Mouse (Mus musculus) B cell, adult 62 days (primary cell): ENCODE data around the gene Tef. TPM values are rescaled to one million over a fixed set of nuclear protein-coding genes. Genes with fewer than 3 reads are reported as not detected.

Experiments
- total RNA-seq: library from RNA; stranded (reverse); gene quantifications from 4 replicates; pipeline ENCODE4 v1.2.4, GENCODE M21; 2023

The Tef gene
- total RNA-seq: 35.7 to 41.2 TPM (median 37.3 TPM) in 4 replicates

DNA sequence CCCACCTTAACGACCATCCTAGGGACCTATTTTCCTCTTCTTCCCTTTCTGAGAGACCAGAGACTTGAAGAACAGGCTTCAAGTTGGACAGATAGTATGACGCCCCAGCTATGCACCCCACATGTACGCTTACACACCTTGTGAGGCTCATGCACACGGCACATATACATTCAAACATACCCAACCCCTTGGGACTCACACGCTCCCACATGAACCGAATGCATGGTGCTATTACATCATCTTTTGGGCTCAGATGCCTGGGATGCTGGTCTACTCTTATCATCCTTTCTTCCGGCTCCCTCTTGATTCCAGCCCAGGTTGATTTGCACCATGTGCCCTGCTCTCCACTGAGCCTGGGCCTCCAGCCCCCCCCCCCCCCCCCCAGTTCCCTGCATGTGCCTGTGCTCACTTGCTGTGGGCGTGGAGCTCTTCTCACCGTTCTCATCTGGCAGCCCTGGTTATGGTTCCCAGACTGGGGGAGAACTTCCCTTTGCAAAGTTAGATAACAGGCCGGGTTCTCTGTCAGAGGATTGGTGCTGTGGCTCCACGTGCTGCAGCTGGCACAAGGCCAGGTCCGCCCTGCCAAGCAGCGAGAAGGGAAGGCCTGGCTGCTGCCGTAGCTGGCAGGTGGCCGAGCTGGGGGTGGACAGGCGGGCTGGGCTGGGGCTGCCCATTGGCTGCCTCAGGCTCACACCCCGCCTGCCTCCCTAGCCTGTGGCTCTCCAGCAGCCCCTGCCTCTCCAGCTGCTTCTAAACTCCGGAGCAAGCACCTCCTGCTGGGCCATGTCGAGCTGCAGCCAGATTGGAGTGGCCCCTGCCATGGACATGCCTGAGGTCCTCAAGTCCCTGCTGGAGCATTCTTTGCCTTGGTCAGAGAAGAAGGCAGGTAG lies at the start of gene Tef:
TSS of gene Tef (plus strand) at position 421 of the 890 bp plus-strand sequence.

DNA sequence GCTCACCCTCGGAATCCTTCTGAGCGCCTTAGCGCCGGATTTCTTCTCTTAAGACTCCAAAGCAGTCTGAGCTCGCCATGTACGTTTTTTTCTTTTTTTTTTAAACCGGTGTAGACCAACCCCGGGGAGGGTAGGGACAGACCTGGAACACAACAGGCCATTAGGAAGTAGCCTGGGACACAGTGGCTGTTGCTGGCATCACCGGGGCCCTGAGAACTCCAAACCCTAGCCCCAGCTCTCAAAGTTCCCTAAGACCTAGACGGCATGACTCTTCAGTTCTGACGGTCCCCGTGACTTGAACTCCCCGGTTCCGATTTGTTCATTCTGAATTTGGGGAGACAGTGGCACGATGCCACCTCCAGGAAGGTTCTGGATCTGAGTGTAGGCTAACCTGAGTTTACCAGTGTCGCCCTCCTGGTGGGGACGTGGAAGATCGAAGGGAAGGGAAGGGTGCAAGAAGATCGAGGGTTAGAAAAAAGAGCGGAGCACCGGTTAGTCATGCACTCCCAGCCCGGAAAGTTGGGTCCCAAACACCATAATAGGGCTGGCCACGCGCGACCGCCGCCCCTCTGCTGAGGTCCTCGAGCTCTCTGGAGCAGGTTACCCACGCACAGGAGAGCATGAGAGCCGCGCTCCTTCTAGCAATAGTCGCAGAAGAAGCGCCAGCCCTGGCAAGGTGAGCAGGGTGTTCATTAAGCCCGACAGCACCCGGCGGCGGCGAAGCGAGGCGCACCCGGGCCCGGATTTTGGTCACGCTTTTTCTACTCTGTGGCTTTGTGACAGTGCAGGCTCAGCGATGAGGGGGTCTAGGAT lies 56.5 kb downstream of the Tef start, which contains the start of gene Tob2:
TSS of gene Tob2 (minus strand) at position 280 of the 813 bp plus-strand sequence.

DNA sequence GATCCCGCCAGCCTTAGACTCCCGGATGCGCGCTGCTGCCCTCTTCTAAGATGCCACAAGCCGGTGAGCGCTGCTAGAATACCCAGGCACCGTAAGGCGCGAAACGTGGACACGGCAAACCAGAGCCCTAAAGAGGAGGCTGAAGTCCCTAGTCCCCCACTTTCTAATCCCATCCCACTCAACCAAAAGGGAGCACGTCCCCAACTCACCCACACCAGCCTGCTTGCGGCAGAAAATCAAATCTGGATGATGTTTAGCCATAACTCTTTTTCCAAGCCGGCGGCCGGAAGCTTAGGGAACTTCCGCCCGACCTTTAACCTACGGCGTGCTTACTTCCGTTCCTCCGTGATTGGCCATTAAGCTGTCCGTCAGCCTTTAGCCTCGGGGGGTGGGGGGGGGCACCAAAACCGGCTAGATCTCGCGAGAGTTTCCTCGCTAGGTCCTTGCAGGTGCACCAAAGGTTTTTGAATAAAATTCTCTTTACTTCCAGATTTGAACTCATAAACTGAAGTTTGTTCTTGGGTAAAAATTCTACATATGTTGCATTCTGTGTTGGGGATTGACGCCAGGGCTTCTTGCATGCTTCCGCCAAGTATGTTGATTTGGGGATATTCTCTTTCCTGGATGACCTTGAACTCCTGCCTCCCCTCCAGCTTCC lies 69.5 kb downstream of the Tef start, which contains the start of gene Phf5a:
TSS of gene Phf5a (minus strand) at position 308 of the 658 bp plus-strand sequence.

DNA sequence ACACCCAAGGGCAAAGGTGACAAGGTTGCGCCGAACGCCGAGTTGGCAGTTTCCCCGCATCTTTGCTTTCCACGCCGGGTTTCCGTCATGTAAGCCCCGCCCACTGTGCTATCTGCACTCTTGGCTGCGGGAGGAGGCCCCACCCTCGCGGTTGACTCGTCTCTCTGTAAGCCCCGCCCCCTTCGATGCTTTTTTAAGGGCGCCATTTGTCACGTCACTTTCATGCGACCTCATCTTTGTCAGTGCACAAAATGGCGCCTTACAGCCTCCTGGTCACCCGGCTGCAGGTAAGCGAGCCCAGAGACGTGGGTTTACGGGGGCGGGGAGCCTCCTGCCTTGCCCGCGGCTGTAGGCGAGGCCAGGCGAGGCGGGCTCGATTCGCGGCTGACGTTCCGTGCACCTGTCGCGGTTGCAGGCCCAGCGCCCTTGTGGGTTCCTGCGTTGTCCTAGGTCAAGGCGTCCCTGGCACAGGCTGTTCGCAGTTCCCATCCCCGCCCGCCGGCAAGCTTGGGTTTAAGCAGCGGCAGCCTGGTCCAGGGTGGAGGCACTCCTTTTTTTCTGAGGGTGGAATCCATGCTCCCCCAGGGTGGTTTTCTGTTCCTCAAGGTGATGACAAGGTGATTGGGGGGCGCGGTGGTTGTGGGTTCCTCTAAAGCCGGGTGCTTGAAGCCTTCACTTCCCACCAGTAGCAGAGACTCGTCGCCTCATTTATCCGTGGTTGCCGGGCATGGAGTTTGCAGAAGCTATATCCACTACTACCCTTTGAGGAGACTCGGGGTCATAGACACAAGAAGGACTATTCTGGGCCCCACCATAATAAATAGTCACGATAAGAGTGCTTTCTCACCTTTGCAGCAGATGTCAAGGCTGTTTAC lies 70.3 kb downstream of the Tef start, which contains the start of gene Aco2:
TSS of gene Aco2 (plus strand) at position 48 of the 875 bp plus-strand sequence.

Other genes starting within 250 kb of the Tef start
- 198 to 215 TPM (median 208 TPM) in 4 replicates for gene Ep300, start 217.1 kb upstream of the Tef start, total RNA-seq
- 40.4 to 50.6 TPM (median 43.7 TPM) in 4 replicates for gene L3mbtl2, start 138.5 kb upstream of the Tef start, total RNA-seq
- gene Chadl, start 105.1 kb upstream of the Tef start, total RNA-seq: 0.30 to 0.33 TPM in 2 of 4 replicates, not detected in the others
- 40.4 to 47.4 TPM (median 43.2 TPM) in 4 replicates for gene Zc3h7b, start 57.4 kb upstream of the Tef start, total RNA-seq
- 62.6 to 67.6 TPM (median 64.9 TPM) in 4 replicates for gene Rangap1, start 56.9 kb upstream of the Tef start, total RNA-seq
- 125 to 130 TPM (median 129 TPM) in 4 replicates for gene Tob2, start 56.4 kb downstream of the Tef start, total RNA-seq
- gene Phf5a, start 69.5 kb downstream of the Tef start, total RNA-seq: 50.1 to 64.6 TPM (median 54.5 TPM) in 4 replicates
- 139 to 153 TPM (median 148 TPM) in 4 replicates for gene Aco2, start 69.9 kb downstream of the Tef start, total RNA-seq
- 16.7 to 23.3 TPM (median 20.1 TPM) in 4 replicates for gene Polr3h, start 123.8 kb downstream of the Tef start, total RNA-seq
- gene Csdc2, start 134.3 kb downstream of the Tef start, total RNA-seq: 0.18 to 1.3 TPM (median 0.37 TPM) in 4 replicates
- 16.7 to 21.5 TPM (median 20.2 TPM) in 4 replicates for gene Pmm1, start 158.5 kb downstream of the Tef start, total RNA-seq
- gene 1700029P11Rik, start 178.1 kb downstream of the Tef start, total RNA-seq: not detected in 4 replicates
- gene Xrcc6, start 185.4 kb downstream of the Tef start, total RNA-seq: 23.7 to 31.5 TPM (median 28.5 TPM) in 4 replicates
- gene Desi1, start 231.4 kb downstream of the Tef start, total RNA-seq: 25.1 to 29.2 TPM (median 26.1 TPM) in 4 replicates
- 98.1 to 105 TPM (median 103 TPM) in 4 replicates for gene Snu13, start 245.2 kb downstream of the Tef start, total RNA-seq